Mouse (Mus musculus) hindbrain, embryonic 13.5 days (tissue): ENCODE data around the gene Cfap97d1. TPM values are rescaled to one million over a fixed set of nuclear protein-coding genes. Genes with fewer than 3 reads are reported as not detected.

Experiments
- ATAC-seq: fragments of 200-750 bp; cut with Nextera tagmentation; 2 replicates; pipeline ENCODE4 v1.8.0; 2017; ENCODE audit warnings: moderate TSS enrichment; ENCODE audit not compliant: low FRiP score
- H3K27ac ChIP-seq: fragments of 300-500 bp; sonication (generic); 2 replicates; pipeline ENCODE4 v1.5.1; 2015; ENCODE audit warnings: inconsistent platforms, mild to moderate bottlenecking, moderate library complexity
- H3K27me3 ChIP-seq: fragments of 300-500 bp; sonication (generic); 2 replicates; pipeline ENCODE4 v1.6.1; 2015; ENCODE audit warnings: mild to moderate bottlenecking, inconsistent platforms
- H3K36me3 ChIP-seq: fragments of 300-500 bp; sonication (generic); 2 replicates; pipeline ENCODE4 v1.6.1; 2015; ENCODE audit warnings: mild to moderate bottlenecking, inconsistent platforms
- H3K4me1 ChIP-seq: fragments of 300-500 bp; sonication (generic); replicated peaks from 2 replicates; pipeline ENCODE4 v1.6.1; 2015; ENCODE audit warnings: inconsistent platforms
- H3K4me2 ChIP-seq: fragments of 300-500 bp; sonication (generic); 2 replicates; pipeline ENCODE4 v1.6.1; 2015; ENCODE audit warnings: inconsistent platforms, mild to moderate bottlenecking, moderate library complexity
- H3K4me3 ChIP-seq: fragments of 300-500 bp; sonication (generic); 2 replicates; pipeline ENCODE4 v1.5.1; 2015; ENCODE audit warnings: mild to moderate bottlenecking, inconsistent platforms
- H3K9ac ChIP-seq: fragments of 300-500 bp; sonication (generic); 2 replicates; pipeline ENCODE4 v1.6.1; 2015; ENCODE audit warnings: mild to moderate bottlenecking, inconsistent platforms
- H3K9me3 ChIP-seq: fragments of 300-500 bp; sonication (generic); 2 replicates; pipeline ENCODE4 v1.6.1; 2016; ENCODE audit warnings: inconsistent platforms
- WGBS: fragments of 180-500 bp; shearing (Covaris S2); methylation state at CpG from one replicate; pipeline ENCODE4 v1.1.7; 2015; 5-methylcytosine and 5-hydroxymethylcytosine counted together
- polyA plus RNA-seq: library from polyadenylated mRNA; unstranded; fragments of >200 nt; fragmentation: Nextera tagmentation; extraction: Ambion mirVana; gene quantifications from 2 replicates; pipeline ENCODE4 v1.2.1, GENCODE M21; 2015

The Cfap97d1 gene
- polyA plus RNA-seq, 1 experiment from 2014 or later, result not detected

- no peaks in the 10 kb centered on the region for H3K36me3 ChIP-seq
- H3K27me3 ChIP-seq, result no peaks in the 10 kb centered on the region
- no peak for ATAC-seq
- no peak overlapping the region for H3K4me2 ChIP-seq
- 22% methylated on average over 7 of the region's 7 CpGs for WGBS
- peaks cover 38% of the 10 kb centered on the region for H3K4me1 ChIP-seq
- no peak overlapping the region for H3K27ac ChIP-seq
- no peaks in the 10 kb centered on the region for H3K9me3 ChIP-seq
- H3K4me3 ChIP-seq, result no peak overlapping the region
- H3K9ac ChIP-seq, result no peak overlapping the region
Observed at GRCm38 (mm10) chr11:102029966-102030365, 45.9 kb downstream of the Cfap97d1 start.

GRCm38 (mm10) chr11:102031149-102031548 lies 47.1 kb downstream of the Cfap97d1 start:
- Histone ChIP-seq H3K27ac (no peak overlapping the region), H3K36me3 (no peaks in the 10 kb centered on the region), H3K27me3 (no peaks in the 10 kb centered on the region), H3K4me1 (peaks cover 29% of the 10 kb centered on the region), H3K4me3 (no peak overlapping the region), H3K4me2 (no peak overlapping the region), H3K9me3 (no peaks in the 10 kb centered on the region), H3K9ac (no peak overlapping the region)
- 74% methylated on average over 7 of the region's 7 CpGs for WGBS
- no peak for ATAC-seq

- Histone ChIP-seq H3K27me3 (no peaks in the 10 kb centered on the region), H3K27ac (no peak overlapping the region), H3K9me3 (no peaks in the 10 kb centered on the region), H3K4me1 (peaks cover 17% of the 10 kb centered on the region), H3K36me3 (no peaks in the 10 kb centered on the region), H3K4me2 (no peak overlapping the region), H3K4me3 (no peak overlapping the region), H3K9ac (no peak overlapping the region)
- 93% methylated on average over 12 of the region's 12 CpGs for WGBS
- ATAC-seq, result no peak
Observed at GRCm38 (mm10) chr11:102033055-102033591, 49.0 kb downstream of the Cfap97d1 start.

DNA sequence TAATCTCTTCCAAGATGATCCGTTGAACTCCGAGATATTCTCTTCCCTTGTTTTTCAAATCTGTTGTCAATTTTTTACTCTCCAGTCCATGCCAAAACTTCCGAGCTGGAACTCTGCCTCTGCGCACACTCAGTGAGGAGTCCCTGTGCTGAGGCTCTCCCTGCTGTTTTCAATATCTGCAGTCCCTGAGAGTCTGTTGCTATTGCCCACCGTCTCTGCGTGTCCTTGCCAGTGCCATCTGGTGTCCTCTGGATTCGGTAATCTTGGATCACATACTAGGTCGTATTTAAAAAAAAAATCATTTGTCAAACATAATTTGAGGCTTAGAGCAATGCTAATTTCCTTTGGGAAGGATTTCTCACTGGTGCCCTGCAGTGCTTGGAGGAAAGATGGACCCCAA lies 50.8 kb downstream of the Cfap97d1 start:
- no peak overlapping the region for H3K4me3 ChIP-seq
- 56% methylated on average over 8 of the region's 8 CpGs for WGBS
- H3K4me2 ChIP-seq, result no peak overlapping the region
- no peaks in the 10 kb centered on the region for H3K36me3 ChIP-seq
- H3K9me3 ChIP-seq, result no peaks in the 10 kb centered on the region
- no peak for ATAC-seq
- no peak overlapping the region for H3K9ac ChIP-seq
- peaks cover 13% of the 10 kb centered on the region for H3K4me1 ChIP-seq
- H3K27ac ChIP-seq, result no peak overlapping the region
- 0 out of 2 replicates have a peak, but pooled peaks cover 4% of the 10 kb centered on the region for H3K27me3 ChIP-seq

- Histone ChIP-seq H3K9me3 (no peaks in the 10 kb centered on the region), H3K27me3 (0 out of 2 replicates have a peak, but pooled peaks cover 4% of the 10 kb centered on the region), H3K4me1 (peaks cover 6% of the 10 kb centered on the region; the same call in 1 of the 2 replicates), H3K4me3 (no peak overlapping the region), H3K27ac (no peak overlapping the region), H3K4me2 (no peak overlapping the region), H3K9ac (no peak overlapping the region), H3K36me3 (no peaks in the 10 kb centered on the region)
- 67% methylated on average over 5 of the region's 5 CpGs for WGBS
- no peak for ATAC-seq
Observed at GRCm38 (mm10) chr11:102035456-102035960, 51.4 kb downstream of the Cfap97d1 start.

- Histone ChIP-seq H3K9me3 (no peaks in the 10 kb centered on the region), H3K4me1 (peaks cover 6% of the 10 kb centered on the region; the same call in 1 of the 2 replicates), H3K27me3 (0 out of 2 replicates have a peak, but pooled peaks cover 4% of the 10 kb centered on the region), H3K4me3 (no peak overlapping the region), H3K4me2 (no peak overlapping the region), H3K27ac (no peak overlapping the region), H3K36me3 (no peaks in the 10 kb centered on the region), H3K9ac (no peak overlapping the region)
- no peak for ATAC-seq
- WGBS, result 88% methylated on average over 7 of the region's 7 CpGs
Observed at GRCm38 (mm10) chr11:102036336-102036735, 52.3 kb downstream of the Cfap97d1 start.

- Histone ChIP-seq H3K36me3 (no peaks in the 10 kb centered on the region), H3K4me2 (no peak overlapping the region), H3K27me3 (0 out of 2 replicates have a peak, but pooled peaks cover 4% of the 10 kb centered on the region), H3K9me3 (no peaks in the 10 kb centered on the region), H3K4me3 (no peak overlapping the region), H3K9ac (no peak overlapping the region), H3K27ac (no peak overlapping the region), H3K4me1 (peaks cover 6% of the 10 kb centered on the region; the same call in 1 of the 2 replicates)
- ATAC-seq, result no peak
- WGBS, result 74% methylated on average over 6 of the region's 6 CpGs
Observed at GRCm38 (mm10) chr11:102037789-102038188, 53.7 kb downstream of the Cfap97d1 start.

DNA sequence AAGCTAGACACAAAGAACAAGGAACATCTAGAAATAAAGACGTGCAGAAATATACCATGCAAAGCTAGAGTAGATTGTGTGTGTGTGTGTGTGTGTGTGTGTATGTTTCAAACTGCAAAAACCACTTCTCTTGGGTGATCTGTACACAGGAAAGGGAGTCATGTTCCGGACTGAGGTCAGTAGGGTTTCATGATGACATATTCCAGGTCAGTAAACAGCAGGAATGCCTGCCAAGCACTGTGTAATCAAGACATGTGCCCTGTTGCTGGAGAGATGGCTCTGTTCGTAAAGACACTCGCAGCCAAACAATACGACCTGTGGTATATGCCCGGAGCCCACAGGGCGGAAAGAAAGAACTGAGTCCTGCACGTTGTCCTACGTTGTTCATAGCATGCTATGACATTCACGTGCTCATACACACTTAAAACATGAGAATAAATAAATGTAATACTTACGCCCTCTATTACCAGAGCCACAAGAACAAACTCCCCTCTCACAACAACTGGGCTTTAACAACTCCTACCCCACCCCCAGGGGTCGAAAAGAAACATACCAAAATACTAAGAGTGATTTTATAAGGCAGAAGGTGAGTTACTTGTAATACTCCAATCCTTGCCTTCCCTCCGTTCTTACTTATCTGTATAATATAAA lies 55.5 kb downstream of the Cfap97d1 start:
- Histone ChIP-seq H3K27me3 (0 out of 2 replicates have a peak, but pooled peaks cover 4% of the 10 kb centered on the region), H3K4me2 (no peak overlapping the region), H3K9me3 (no peaks in the 10 kb centered on the region), H3K36me3 (no peaks in the 10 kb centered on the region), H3K9ac (no peak overlapping the region), H3K4me1 (peaks cover 5% of the 10 kb centered on the region; the same call in 1 of the 2 replicates), H3K27ac (no peak overlapping the region), H3K4me3 (no peak overlapping the region)
- WGBS, result 50% methylated on average over 13 of the region's 13 CpGs
- no peak for ATAC-seq

- Histone ChIP-seq H3K4me1 (peaks cover 3% of the 10 kb centered on the region; the same call in 1 of the 2 replicates), H3K36me3 (no peaks in the 10 kb centered on the region), H3K4me3 (no peak overlapping the region), H3K4me2 (no peak overlapping the region), H3K27ac (no peak overlapping the region), H3K9ac (no peak overlapping the region), H3K9me3 (peaks cover under 1% of the 10 kb centered on the region; the same call in 1 of the 2 replicates), H3K27me3 (0 out of 2 replicates have a peak, but pooled peaks cover 4% of the 10 kb centered on the region)
- peak; percentile 66; the same call in 1 of the 2 replicates for ATAC-seq
- under 1% methylated on average over 9 of the region's 9 CpGs for WGBS
Observed at GRCm38 (mm10) chr11:102040138-102040524, 56.1 kb downstream of the Cfap97d1 start.

DNA sequence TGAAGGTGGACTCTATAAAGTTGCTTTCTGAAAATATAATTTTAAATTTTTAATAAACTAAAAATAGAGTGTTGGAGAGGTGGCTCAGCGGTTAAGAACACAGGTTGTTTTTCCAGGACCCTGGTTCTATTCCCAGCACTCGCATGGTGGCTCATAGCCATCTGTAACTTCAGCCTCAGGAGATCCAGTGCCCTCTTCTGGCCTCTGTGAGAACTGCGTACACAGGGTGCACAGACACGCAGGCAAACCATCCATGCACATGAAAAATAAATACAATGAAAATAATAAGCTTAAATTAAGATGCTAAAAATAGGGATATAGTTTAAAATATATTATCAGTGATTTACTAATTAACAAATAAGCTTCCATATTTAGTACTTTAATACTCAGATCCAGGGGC lies 56.6 kb downstream of the Cfap97d1 start:
- peaks cover 6% of the 10 kb centered on the region for H3K9me3 ChIP-seq
- 0 out of 2 replicates have a peak, but pooled peaks cover 4% of the 10 kb centered on the region for H3K27me3 ChIP-seq
- no peak overlapping the region for H3K27ac ChIP-seq
- no peak overlapping the region for H3K4me3 ChIP-seq
- H3K9ac ChIP-seq, result no peak overlapping the region
- H3K4me2 ChIP-seq, result no peak overlapping the region
- peaks cover under 1% of the 10 kb centered on the region; the same call in 1 of the 2 replicates for H3K4me1 ChIP-seq
- no peak for ATAC-seq
- no peaks in the 10 kb centered on the region for H3K36me3 ChIP-seq
- 72% methylated on average over 4 of the region's 4 CpGs for WGBS

- ATAC-seq, result no peak
- WGBS, result 86% methylated on average over 5 of the region's 5 CpGs
- Histone ChIP-seq H3K36me3 (no peaks in the 10 kb centered on the region), H3K27me3 (0 out of 2 replicates have a peak, but pooled peaks cover 4% of the 10 kb centered on the region), H3K9ac (no peak within 1 kb of the TSS), H3K9me3 (peaks cover 12% of the 10 kb centered on the region), H3K4me3 (no peak within 1 kb of the TSS), H3K4me1 (no peaks in the 10 kb centered on the region; the same call in 1 of the 2 replicates), H3K27ac (no peak within 1 kb of the TSS), H3K4me2 (no peak within 1 kb of the TSS)
Observed at GRCm38 (mm10) chr11:102041350-102041949, 57.4 kb downstream of the Cfap97d1 start, which contains the start of gene Cd300lg. Cd300lg (plus strand) TSS chr11:102041509.
